Comparison of ENCODE assay signal across 7 mouse cellular contexts in genomic region chr15:81956457-81956856, GRCm38 (mm10). TPM values are rescaled to one million over a fixed set of nuclear protein-coding genes. Genes with fewer than 3 reads are reported as not detected.
DNase-seq lines count a peak whose midpoint lies in the region; ATAC-seq and TF ChIP-seq lines count a peak whose summit lies in the region.

No protein-coding gene starts in this region.

- no peaks in the 10 kb centered on the region for H3K9me3 ChIP-seq in kidney, embryonic 15.5 days (replicated peaks)
- no peaks in the 10 kb centered on the region for H3K9me3 ChIP-seq in G1E (replicated peaks)

- TF ChIP-seq POLR2A in bone marrow, adult 2 months (IDR thresholded peaks at IDR 0.05; ENCODE audit: borderline replicate concordance, control insufficient read depth, low read depth, low read length) = no peak

- no peak overlapping the region for H3K9ac ChIP-seq in kidney, embryonic 15.5 days

- H3K36me3 ChIP-seq in kidney, embryonic 15.5 days = peaks cover 31% of the 10 kb centered on the region
- H3K36me3 ChIP-seq in G1E (replicated peaks) = peaks cover 80% of the 10 kb centered on the region

- 59% methylated on average over 8 of the region's 8 CpGs for WGBS in kidney, embryonic 15.5 days
- 64% methylated on average over 8 of the region's 8 CpGs for WGBS in bone marrow, adult 2 months

- H3K27ac ChIP-seq in kidney, embryonic 15.5 days = no peak overlapping the region
- no peak overlapping the region; the same call in 1 of the 2 replicates for H3K27ac ChIP-seq in bone marrow, adult 2 months (ENCODE audit: control insufficient read depth, insufficient read depth, low read depth, low read length, poor library complexity)

- H3K4me2 ChIP-seq in kidney, embryonic 15.5 days = no peak overlapping the region

- peaks cover 12% of the 10 kb centered on the region; the same call in 1 of the 2 replicates for H3K4me1 ChIP-seq in kidney, embryonic 15.5 days
- peaks cover 33% of the 10 kb centered on the region for H3K4me1 ChIP-seq in G1E (ENCODE audit: insufficient read depth, low read depth, low read length)
- no peaks in the 10 kb centered on the region for H3K4me1 ChIP-seq in bone marrow, adult 2 months (ENCODE audit: control insufficient read depth, insufficient read depth, low read length)

- peak; percentile 57 for DNase-seq in kidney, adult 9 months
- DNase-seq in G1E (ENCODE audit: low spot score) = peak; percentile 67
- DNase-seq in lung, postnatal 25 days (ENCODE audit: low spot score) = peak; percentile 34
- peak; percentile 81 for DNase-seq in testis, postnatal 10 days (ENCODE audit: low spot score)

- no peak for ATAC-seq in kidney, embryonic 15.5 days (replicated peaks; ENCODE audit: low FRiP score)
- ATAC-seq in G1E (ENCODE audit: extremely low read depth, insufficient number of reproducible peaks, low FRiP score, poor library complexity, severe bottlenecking) = no peak
- peak; percentile 16; the same call in 1 of the 2 replicates for ATAC-seq in granulocyte monocyte progenitor cell, adult 5-6 weeks (replicated peaks; ENCODE audit: poor library complexity, severe bottlenecking)

- no peak overlapping the region for H3K4me3 ChIP-seq in kidney, embryonic 15.5 days (replicated peaks)
- no peak overlapping the region for H3K4me3 ChIP-seq in G1E (ENCODE audit: low read depth, low read length)
- H3K4me3 ChIP-seq in bone marrow, adult 2 months (replicated peaks; ENCODE audit: control insufficient read depth, low read depth, low read length) = no peak overlapping the region

- no peaks in the 10 kb centered on the region for H3K27me3 ChIP-seq in kidney, embryonic 15.5 days
- H3K27me3 ChIP-seq in G1E (ENCODE audit: insufficient read depth, low read length) = no peaks in the 10 kb centered on the region

- TF ChIP-seq CTCF in G1E (IDR thresholded peaks at IDR 0.05; ENCODE audit: low read depth, low read length) = peak; percentile 72
- TF ChIP-seq CTCF in bone marrow, adult 2 months (IDR thresholded peaks at IDR 0.05; ENCODE audit: control insufficient read depth, insufficient read depth, low read length) = peak; percentile 85

RNA-seq across cellular contexts. Expression of gene Pmm1, which starts 4.3 kb away (rescaled TPM):
- 28.8 and 35.3 TPM in 2 replicates for polyA plus RNA-seq in kidney, embryonic 15.5 days (2015; fragmentation: Nextera tagmentation; extraction: Ambion mirVana)
- total RNA-seq in G1E (2014; fragmentation: Nextera tagmentation) (51.6 and 57.8 TPM in 2 replicates), G1E (2017) (35.9 and 42.9 TPM in 2 replicates)
- 157 and 161 TPM in 2 replicates for polyA plus RNA-seq in G1E (2012)
- 23.1 and 51.8 TPM in 2 replicates for polyA plus RNA-seq in bone marrow, adult 2 months (2011; ENCODE audit: insufficient read depth, insufficient read length, low replicate concordance, missing spikeins)
- total RNA-seq in granulocyte monocyte progenitor cell, adult 5-6 weeks (2014; fragmentation: Nextera tagmentation) = 32.6 and 32.7 TPM in 2 replicates
- total RNA-seq in granulocyte monocyte progenitor cell, adult 5-6 weeks (2017) = 19.5 and 21.2 TPM in 2 replicates

RNA-seq across cellular contexts. Expression of gene Csdc2, which starts 19.9 kb away (rescaled TPM):
- polyA plus RNA-seq in kidney, embryonic 15.5 days (2015; fragmentation: Nextera tagmentation; extraction: Ambion mirVana) = 24.7 and 30.7 TPM in 2 replicates
- total RNA-seq in G1E (2014; fragmentation: Nextera tagmentation) = not detected in 2 replicates
- 0.17 TPM in 1 of 2 replicates, not detected in the other for total RNA-seq in G1E (2017)
- polyA plus RNA-seq in G1E (2012) = not detected in 2 replicates
- polyA plus RNA-seq in bone marrow, adult 2 months (2011; ENCODE audit: insufficient read depth, insufficient read length, low replicate concordance, missing spikeins) = 0.80 TPM in 1 of 2 replicates, not detected in the other
- not detected in 2 replicates for total RNA-seq in granulocyte monocyte progenitor cell, adult 5-6 weeks (2014; fragmentation: Nextera tagmentation)
- not detected in 2 replicates for total RNA-seq in granulocyte monocyte progenitor cell, adult 5-6 weeks (2017)

RNA-seq across cellular contexts. Expression of gene 1700029P11Rik, which starts 23.9 kb away (rescaled TPM):
- not detected in 2 replicates for polyA plus RNA-seq in kidney, embryonic 15.5 days (2015; fragmentation: Nextera tagmentation; extraction: Ambion mirVana)
- total RNA-seq in G1E (2014; fragmentation: Nextera tagmentation) (not detected in 2 replicates), G1E (2017) (not detected in 2 replicates)
- polyA plus RNA-seq in G1E (2012) = not detected in 2 replicates
- polyA plus RNA-seq in bone marrow, adult 2 months (2011; ENCODE audit: insufficient read depth, insufficient read length, low replicate concordance, missing spikeins) = 3.0 TPM in 1 of 2 replicates, not detected in the other
- total RNA-seq in granulocyte monocyte progenitor cell, adult 5-6 weeks (2014; fragmentation: Nextera tagmentation) = not detected in 2 replicates
- not detected in 2 replicates for total RNA-seq in granulocyte monocyte progenitor cell, adult 5-6 weeks (2017)

RNA-seq across cellular contexts. Expression of gene Polr3h, which starts 30.4 kb away (rescaled TPM):
- 80.1 and 80.8 TPM in 2 replicates for polyA plus RNA-seq in kidney, embryonic 15.5 days (2015; fragmentation: Nextera tagmentation; extraction: Ambion mirVana)
- 6.8 and 8.4 TPM in 2 replicates for total RNA-seq in G1E (2014; fragmentation: Nextera tagmentation)
- 25.0 and 26.7 TPM in 2 replicates for total RNA-seq in G1E (2017)
- polyA plus RNA-seq in G1E (2012) = 36.8 and 62.8 TPM in 2 replicates
- 12.4 and 12.5 TPM in 2 replicates for polyA plus RNA-seq in bone marrow, adult 2 months (2011; ENCODE audit: insufficient read depth, insufficient read length, low replicate concordance, missing spikeins)
- 21.8 and 26.5 TPM in 2 replicates for total RNA-seq in granulocyte monocyte progenitor cell, adult 5-6 weeks (2014; fragmentation: Nextera tagmentation)
- 46.6 and 51.2 TPM in 2 replicates for total RNA-seq in granulocyte monocyte progenitor cell, adult 5-6 weeks (2017)

RNA-seq across cellular contexts. Expression of gene Xrcc6, which starts 31.2 kb away (rescaled TPM):
- polyA plus RNA-seq in kidney, embryonic 15.5 days (2015; fragmentation: Nextera tagmentation; extraction: Ambion mirVana) = 83.3 and 87.0 TPM in 2 replicates
- total RNA-seq in G1E (2014; fragmentation: Nextera tagmentation) (49.8 and 50.1 TPM in 2 replicates), G1E (2017) (114 and 154 TPM in 2 replicates)
- 10.1 and 12.4 TPM in 2 replicates for polyA plus RNA-seq in G1E (2012)
- 60.8 and 96.2 TPM in 2 replicates for polyA plus RNA-seq in bone marrow, adult 2 months (2011; ENCODE audit: insufficient read depth, insufficient read length, low replicate concordance, missing spikeins)
- 104 and 120 TPM in 2 replicates for total RNA-seq in granulocyte monocyte progenitor cell, adult 5-6 weeks (2014; fragmentation: Nextera tagmentation)
- total RNA-seq in granulocyte monocyte progenitor cell, adult 5-6 weeks (2017) = 234 and 250 TPM in 2 replicates

Comparison
In these comparisons a context has a peak if more than half of its experiments do, and no peak if none do; other contexts are left out.
1. RNA of gene Csdc2, which starts 19.9 kb away (polyA plus RNA-seq): 24.7 to 30.7 TPM in kidney, embryonic 15.5 days; 0.80 TPM in bone marrow, adult 2 months and not detected in G1E; every median in the first group is over 10 times any median in the second.
2. Peak in every context shown above with its lines, with median percentiles within 50 percentile points of each other: DNase-seq.